Mouse (Mus musculus) myocyte (in vitro differentiated cells): Measurements from ENCODE around the gene 0610030E20Rik.

Experiments
- MAX ChIP-seq: IDR thresholded peaks from one replicate; pipeline ENCODE4 v1.6.1; 2011; ENCODE audit warnings: low read depth, mild to moderate bottlenecking, control low read depth
- POLR2A ChIP-seq: IDR thresholded peaks from one replicate; pipeline ENCODE4 v1.6.1; 2011; ENCODE audit warnings: low read depth, mild to moderate bottlenecking, control low read depth, moderate library complexity; ENCODE audit not compliant: insufficient read length
- TCF12 ChIP-seq: IDR thresholded peaks from one replicate; pipeline ENCODE4 v1.6.1; 2011; ENCODE audit warnings: mild to moderate bottlenecking, control low read depth; ENCODE audit not compliant: poor library complexity, insufficient read depth, severe bottlenecking
- TCF3 ChIP-seq: IDR thresholded peaks from one replicate; pipeline ENCODE4 v1.6.1; 2011; ENCODE audit warnings: low read depth, control low read depth; ENCODE audit not compliant: insufficient read length

DNA sequence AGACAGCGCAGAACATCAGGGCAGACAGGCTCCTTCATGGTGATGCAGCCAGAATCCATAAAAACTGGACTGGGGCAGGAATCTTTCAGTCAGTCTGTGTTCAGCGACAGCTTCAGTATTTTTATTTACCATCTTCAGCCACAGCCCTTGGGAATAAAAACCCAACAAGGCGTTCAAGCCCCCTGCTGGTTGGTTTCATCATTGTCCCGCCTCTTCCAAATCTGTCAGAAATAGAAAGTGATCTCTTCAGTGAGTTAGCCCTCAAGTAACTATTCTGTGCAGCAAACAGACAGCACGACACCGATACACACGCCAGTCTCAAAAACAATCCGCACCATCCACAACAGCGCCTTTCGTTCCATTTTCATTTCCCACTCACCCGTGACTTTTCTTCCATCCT is 28.1 kb upstream of the 0610030E20Rik start:
- TF ChIP-seq POLR2A = no peak
- no peak for TF ChIP-seq TCF12
- TF ChIP-seq MAX = no peak
- no peak for TF ChIP-seq TCF3
